Mouse (Mus musculus): ENCODE measurements around the gene 2610301B20Rik. TPM values are rescaled to one million over a fixed set of nuclear protein-coding genes. Genes with fewer than 3 reads are reported as not detected.
"Not testable (repeated sequence)": the region's sequence is repeated elsewhere in the genome, so short reads cannot be mapped to it uniquely, and the experiment has no call there.

2610301B20Rik gene
- polyA plus RNA-seq, 1 experiment from 2014 or later = 32.6 TPM

DNA sequence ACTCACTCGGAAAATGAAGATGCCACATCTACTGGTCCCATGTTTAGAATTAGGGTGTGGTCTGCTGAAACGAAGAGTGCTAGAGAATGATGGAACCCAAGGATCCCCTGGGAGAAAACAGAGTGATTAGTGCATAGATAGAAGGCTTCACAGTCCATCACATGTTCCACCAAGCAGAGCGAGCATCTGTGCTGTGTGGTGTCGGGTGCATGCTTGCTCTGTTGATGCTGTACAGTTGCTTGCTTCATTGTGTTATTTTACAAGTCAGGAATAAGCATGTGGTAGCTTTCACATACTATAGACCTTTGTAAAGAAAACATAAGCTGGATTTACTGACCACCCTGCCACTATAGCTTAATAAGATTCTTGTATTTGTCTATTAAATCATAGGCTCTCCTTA lies 22.0 kb downstream of the 2610301B20Rik start:
- no peak for ATAC-seq (ENCODE audit: low read depth)
- Histone ChIP-seq H3K9ac (ENCODE audit: low read length) (no peak overlapping the region), H3K4me2 (ENCODE audit: low read depth, low read length) (no peak overlapping the region), H3K27me3 (ENCODE audit: control insufficient read depth, insufficient read depth, low read depth, low read length) (no peaks in the 10 kb centered on the region), H3K36me3 (ENCODE audit: control insufficient read depth, insufficient read depth, low read length) (peaks cover 3% of the 10 kb centered on the region; the same call in 1 of the 2 replicates), H3K27ac (ENCODE audit: low read length) (no peak overlapping the region), H3K4me1 (replicated peaks; ENCODE audit: control insufficient read depth, insufficient read depth, low read length) (no peaks in the 10 kb centered on the region), H3K9me3 (ENCODE audit: control insufficient read depth, low read length) (no peaks in the 10 kb centered on the region), H3K4me3 (ENCODE audit: low read length) (no peak overlapping the region)
- WGBS = 84% methylated on average over 4 of the region's 4 CpGs

DNA sequence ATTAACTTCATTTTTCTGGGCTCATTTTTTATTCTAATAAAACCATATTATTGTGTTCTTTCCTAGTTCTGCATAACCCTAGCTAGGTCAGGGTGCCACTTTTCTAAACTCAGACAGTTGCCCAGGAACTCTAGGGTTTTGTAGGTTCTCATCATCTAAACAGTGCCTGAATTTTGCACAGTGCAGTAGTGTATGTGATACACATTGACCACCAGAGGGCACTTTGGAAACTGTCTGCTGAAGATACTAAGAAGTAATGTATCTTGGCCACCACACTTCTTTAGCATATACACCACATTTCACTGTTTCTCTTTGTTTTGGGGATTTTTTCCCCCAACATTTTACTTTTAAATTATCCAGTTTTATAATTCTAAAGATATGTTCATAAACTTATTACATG lies 22.6 kb downstream of the 2610301B20Rik start:
- 0 out of 2 replicates have a peak, but pooled peaks have one; percentile 61 for ATAC-seq (ENCODE audit: low read depth)
- H3K4me2 ChIP-seq (ENCODE audit: low read depth, low read length) = no peak overlapping the region

GRCm38 (mm10) chr4:10905234-10905801 lies 31.0 kb downstream of the 2610301B20Rik start:
- H3K36me3 ChIP-seq (ENCODE audit: control insufficient read depth, insufficient read depth, low read length) = no peaks in the 10 kb centered on the region
- H3K4me2 ChIP-seq (ENCODE audit: low read depth, low read length) = peak overlapping the region; percentile 29
- H3K9me3 ChIP-seq (ENCODE audit: control insufficient read depth, low read length) = no peaks in the 10 kb centered on the region
- peaks cover 9% of the 10 kb centered on the region for H3K4me1 ChIP-seq (replicated peaks; ENCODE audit: control insufficient read depth, insufficient read depth, low read length)
- WGBS = 10% methylated on average over 13 of the region's 13 CpGs
- peak overlapping the region; percentile 2; the same call in 1 of the 2 replicates for H3K9ac ChIP-seq (ENCODE audit: low read length)
- H3K4me3 ChIP-seq (ENCODE audit: low read length) = no peak overlapping the region
- H3K27ac ChIP-seq (ENCODE audit: low read length) = no peak overlapping the region
- ATAC-seq (ENCODE audit: low read depth) = peak; percentile 83
- H3K27me3 ChIP-seq (ENCODE audit: control insufficient read depth, insufficient read depth, low read depth, low read length) = no peaks in the 10 kb centered on the region

More for the DNA sequence above, 22.6 kb downstream of the 2610301B20Rik start:
- Histone ChIP-seq H3K4me1 (replicated peaks; ENCODE audit: control insufficient read depth, insufficient read depth, low read length) (no peaks in the 10 kb centered on the region), H3K9me3 (ENCODE audit: control insufficient read depth, low read length) (no peaks in the 10 kb centered on the region), H3K9ac (ENCODE audit: low read length) (no peak overlapping the region), H3K36me3 (ENCODE audit: control insufficient read depth, insufficient read depth, low read length) (peaks cover 3% of the 10 kb centered on the region; the same call in 1 of the 2 replicates), H3K27ac (ENCODE audit: low read length) (no peak overlapping the region), H3K27me3 (ENCODE audit: control insufficient read depth, insufficient read depth, low read depth, low read length) (no peaks in the 10 kb centered on the region), H3K4me3 (ENCODE audit: low read length) (no peak overlapping the region)

DNA sequence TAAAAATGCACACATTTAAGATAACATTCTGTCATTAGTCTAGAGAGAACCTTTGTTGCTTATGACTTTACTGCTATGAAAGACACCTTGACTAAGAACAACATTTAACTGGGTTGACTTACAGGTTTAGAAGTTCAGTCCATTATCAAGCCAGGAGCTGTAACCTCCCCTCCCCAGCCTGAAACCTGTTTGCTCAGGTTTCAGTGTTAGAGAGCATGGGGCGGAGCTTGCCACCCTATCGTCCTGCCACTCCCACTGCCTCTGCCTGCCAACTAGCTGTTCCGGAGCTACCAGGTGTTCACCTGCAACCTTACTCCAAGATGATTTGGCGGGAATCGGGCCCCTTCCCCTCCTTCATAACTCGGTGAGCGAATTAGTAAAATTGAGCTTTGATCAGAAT lies 37.1 kb downstream of the 2610301B20Rik start:
- not testable (repeated sequence) for H3K4me2 ChIP-seq (ENCODE audit: low read depth, low read length); H3K9me3 ChIP-seq (ENCODE audit: control insufficient read depth, low read length); H3K9ac ChIP-seq (ENCODE audit: low read length); H3K4me1 ChIP-seq (replicated peaks; ENCODE audit: control insufficient read depth, insufficient read depth, low read length); H3K36me3 ChIP-seq (ENCODE audit: control insufficient read depth, insufficient read depth, low read length); H3K27me3 ChIP-seq (ENCODE audit: control insufficient read depth, insufficient read depth, low read depth, low read length); H3K27ac ChIP-seq (ENCODE audit: low read length); H3K4me3 ChIP-seq (ENCODE audit: low read length)
- WGBS = 31% methylated on average over 7 of the region's 7 CpGs
- ATAC-seq (ENCODE audit: low read depth) = peak; percentile 50; the same call in 1 of the 2 replicates

DNA sequence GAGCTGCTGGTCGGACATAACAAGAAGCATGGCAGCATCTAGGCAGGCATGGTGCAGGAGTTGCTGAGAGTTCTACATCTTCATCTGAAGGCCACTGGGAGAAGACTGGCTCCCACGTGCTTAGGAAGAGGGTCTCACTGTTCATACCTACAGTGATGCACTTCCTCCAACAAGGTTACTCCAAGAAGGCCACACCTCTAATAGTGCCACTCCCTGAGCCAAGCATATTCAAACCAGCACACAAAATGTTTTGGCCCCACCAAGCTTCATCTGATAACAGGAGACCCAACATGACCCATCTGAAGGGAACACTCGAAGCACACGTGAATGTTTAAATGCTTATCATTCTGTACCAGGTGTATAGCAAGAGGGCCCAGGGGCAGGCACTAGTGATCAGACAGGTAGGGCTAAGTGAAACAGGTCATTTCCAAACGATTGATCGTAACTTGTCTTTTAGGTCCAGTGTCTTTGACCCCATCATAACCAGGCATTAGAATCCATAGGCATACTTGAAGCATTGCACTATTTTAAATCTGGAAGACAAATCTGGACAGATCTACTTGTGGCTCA lies 37.7 kb downstream of the 2610301B20Rik start:
- no peak overlapping the region for H3K27ac ChIP-seq (ENCODE audit: low read length)
- no peaks in the 10 kb centered on the region for H3K27me3 ChIP-seq (ENCODE audit: control insufficient read depth, insufficient read depth, low read depth, low read length)
- H3K9ac ChIP-seq (ENCODE audit: low read length) = no peak overlapping the region
- no peaks in the 10 kb centered on the region; the same call in 1 of the 2 replicates for H3K4me1 ChIP-seq (replicated peaks; ENCODE audit: control insufficient read depth, insufficient read depth, low read length)
- no peaks in the 10 kb centered on the region for H3K36me3 ChIP-seq (ENCODE audit: control insufficient read depth, insufficient read depth, low read length)
- no peak overlapping the region for H3K4me2 ChIP-seq (ENCODE audit: low read depth, low read length)
- no peak overlapping the region for H3K4me3 ChIP-seq (ENCODE audit: low read length)
- WGBS = 67% methylated on average over 6 of the region's 6 CpGs
- peak; percentile 13 for ATAC-seq (ENCODE audit: low read depth)
- no peaks in the 10 kb centered on the region for H3K9me3 ChIP-seq (ENCODE audit: control insufficient read depth, low read length)

- Histone ChIP-seq H3K9me3 (ENCODE audit: control insufficient read depth, low read length) (no peaks in the 10 kb centered on the region), H3K27ac (ENCODE audit: low read length) (no peak overlapping the region), H3K27me3 (ENCODE audit: control insufficient read depth, insufficient read depth, low read depth, low read length) (no peaks in the 10 kb centered on the region), H3K4me3 (ENCODE audit: low read length) (no peak overlapping the region), H3K36me3 (ENCODE audit: control insufficient read depth, insufficient read depth, low read length) (no peaks in the 10 kb centered on the region), H3K4me1 (replicated peaks; ENCODE audit: control insufficient read depth, insufficient read depth, low read length) (no peaks in the 10 kb centered on the region; the same call in 1 of the 2 replicates), H3K4me2 (ENCODE audit: low read depth, low read length) (no peak overlapping the region), H3K9ac (ENCODE audit: low read length) (no peak overlapping the region)
- peak; percentile 89 for ATAC-seq (ENCODE audit: low read depth)
- 33% methylated on average over 7 of the region's 7 CpGs for WGBS
Measured at GRCm38 (mm10) chr4:10912611-10913301, 38.5 kb downstream of the 2610301B20Rik start.

DNA sequence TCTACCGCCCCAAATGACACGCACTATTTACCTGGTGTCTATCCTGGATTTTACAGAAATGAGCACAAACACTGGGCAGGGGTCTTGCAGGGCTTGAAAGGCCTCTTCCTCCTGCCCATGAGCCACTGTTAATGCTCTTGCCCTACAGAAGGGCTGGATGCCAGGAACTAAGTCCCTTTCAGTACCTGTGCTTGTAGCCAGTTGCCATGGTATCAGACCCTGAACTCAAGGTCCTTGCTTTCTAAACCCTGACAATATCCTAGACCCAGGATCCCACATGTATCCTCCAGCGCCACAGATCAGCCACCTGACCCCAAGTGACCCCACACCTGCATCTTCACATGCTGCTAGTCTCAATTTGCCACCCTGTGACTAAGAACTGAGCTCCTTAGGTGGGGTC lies 39.1 kb downstream of the 2610301B20Rik start:
- Histone ChIP-seq H3K27ac (ENCODE audit: low read length) (no peak overlapping the region), H3K27me3 (ENCODE audit: control insufficient read depth, insufficient read depth, low read depth, low read length) (no peaks in the 10 kb centered on the region), H3K36me3 (ENCODE audit: control insufficient read depth, insufficient read depth, low read length) (no peaks in the 10 kb centered on the region), H3K4me2 (ENCODE audit: low read depth, low read length) (no peak overlapping the region), H3K9ac (ENCODE audit: low read length) (no peak overlapping the region), H3K4me1 (replicated peaks; ENCODE audit: control insufficient read depth, insufficient read depth, low read length) (no peaks in the 10 kb centered on the region; the same call in 1 of the 2 replicates), H3K4me3 (ENCODE audit: low read length) (no peak overlapping the region), H3K9me3 (ENCODE audit: control insufficient read depth, low read length) (no peaks in the 10 kb centered on the region)
- no peak for ATAC-seq (ENCODE audit: low read depth)
- 91% methylated on average over 3 of the region's 3 CpGs for WGBS

DNA sequence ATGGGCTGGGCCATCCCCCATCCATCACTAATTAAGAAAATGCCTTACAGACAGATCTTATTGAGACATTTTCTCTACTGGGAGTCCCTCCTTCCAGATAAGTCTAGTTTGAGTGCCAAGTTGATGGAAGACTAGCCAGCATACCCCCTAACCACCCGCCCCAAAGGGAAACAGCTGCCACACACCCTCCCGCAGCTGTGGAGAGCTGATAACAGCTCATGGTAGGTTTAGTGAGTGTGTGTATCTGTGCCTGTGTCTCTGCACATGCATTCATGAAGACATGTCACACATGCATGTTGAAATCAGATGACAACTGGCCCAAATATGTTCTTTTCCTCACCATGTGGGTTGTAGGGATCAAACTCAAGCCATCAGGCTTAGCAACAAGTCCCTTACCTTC lies 40.5 kb downstream of the 2610301B20Rik start:
- H3K4me2 ChIP-seq (ENCODE audit: low read depth, low read length) = no peak overlapping the region
- no peaks in the 10 kb centered on the region; the same call in 1 of the 2 replicates for H3K4me1 ChIP-seq (replicated peaks; ENCODE audit: control insufficient read depth, insufficient read depth, low read length)
- no peak for ATAC-seq (ENCODE audit: low read depth)
- H3K4me3 ChIP-seq (ENCODE audit: low read length) = no peak overlapping the region
- H3K27ac ChIP-seq (ENCODE audit: low read length) = no peak overlapping the region
- no peak overlapping the region for H3K9ac ChIP-seq (ENCODE audit: low read length)
- no peaks in the 10 kb centered on the region for H3K27me3 ChIP-seq (ENCODE audit: control insufficient read depth, insufficient read depth, low read depth, low read length)
- 46% methylated on average over 2 of the region's 2 CpGs for WGBS
- no peaks in the 10 kb centered on the region for H3K9me3 ChIP-seq (ENCODE audit: control insufficient read depth, low read length)
- no peaks in the 10 kb centered on the region for H3K36me3 ChIP-seq (ENCODE audit: control insufficient read depth, insufficient read depth, low read length)

- Histone ChIP-seq H3K27ac (ENCODE audit: low read length) (no peak overlapping the region), H3K36me3 (ENCODE audit: control insufficient read depth, insufficient read depth, low read length) (no peaks in the 10 kb centered on the region), H3K27me3 (ENCODE audit: control insufficient read depth, insufficient read depth, low read depth, low read length) (no peaks in the 10 kb centered on the region), H3K9ac (ENCODE audit: low read length) (no peak overlapping the region), H3K4me3 (ENCODE audit: low read length) (no peak overlapping the region), H3K4me1 (replicated peaks; ENCODE audit: control insufficient read depth, insufficient read depth, low read length) (no peaks in the 10 kb centered on the region; the same call in 1 of the 2 replicates), H3K9me3 (ENCODE audit: control insufficient read depth, low read length) (no peaks in the 10 kb centered on the region), H3K4me2 (ENCODE audit: low read depth, low read length) (no peak overlapping the region)
- WGBS = 70% methylated on average over 3 of the region's 3 CpGs
- ATAC-seq (ENCODE audit: low read depth) = no peak
Measured at GRCm38 (mm10) chr4:10915271-10915670, 41.0 kb downstream of the 2610301B20Rik start.

Data from lung, embryonic 16.5 days (tissue).